Mouse (Mus musculus) hindbrain, embryonic 14.5 days (tissue): Measurements from ENCODE around the gene Snx3. TPM values are rescaled to one million over a fixed set of nuclear protein-coding genes. Genes with fewer than 3 reads are reported as not detected.

Experiments
- ATAC-seq: fragments of 200-750 bp; cut with Nextera tagmentation; 2 replicates; pipeline ENCODE4 v1.8.0; 2017; ENCODE audit warnings: moderate number of reproducible peaks, mild to moderate bottlenecking, moderate TSS enrichment, moderate library complexity; ENCODE audit not compliant: low FRiP score
- DNase-seq: peaks from one replicate; pipeline ENCODE4 v3.0.0-alpha.2; 2015; ENCODE audit warnings: low spot score
- H3K27ac ChIP-seq: fragments of 300-500 bp; sonication (generic); 2 replicates; pipeline ENCODE4 v1.5.1; 2014; ENCODE audit warnings: mild to moderate bottlenecking, moderate library complexity
- H3K27me3 ChIP-seq: fragments of 300-500 bp; sonication (generic); 2 replicates; pipeline ENCODE4 v1.6.1; 2014; ENCODE audit warnings: mild to moderate bottlenecking, low read length, mixed read lengths; ENCODE audit not compliant: control insufficient read depth, insufficient read depth
- H3K36me3 ChIP-seq: fragments of 300-500 bp; sonication (generic); replicated peaks from 2 replicates; pipeline ENCODE4 v1.6.1; 2014; ENCODE audit not compliant: control insufficient read depth, insufficient read depth
- H3K4me1 ChIP-seq: fragments of 300-500 bp; sonication (generic); replicated peaks from 2 replicates; pipeline ENCODE4 v1.6.1; 2014; ENCODE audit warnings: antibody characterized with exemption, low read length, mixed read lengths; ENCODE audit not compliant: control insufficient read depth, insufficient read depth
- H3K4me2 ChIP-seq: fragments of 300-500 bp; sonication (generic); replicated peaks from 2 replicates; pipeline ENCODE4 v1.6.1; 2014; ENCODE audit warnings: mild to moderate bottlenecking, moderate library complexity
- H3K4me3 ChIP-seq: fragments of 300-500 bp; sonication (generic); replicated peaks from 2 replicates; pipeline ENCODE4 v1.5.1; 2014; ENCODE audit warnings: mild to moderate bottlenecking, low read length
- H3K9ac ChIP-seq: fragments of 300-500 bp; sonication (generic); 2 replicates; pipeline ENCODE4 v1.6.1; 2014
- H3K9me3 ChIP-seq: fragments of 300-500 bp; sonication (generic); 2 replicates; pipeline ENCODE4 v1.6.1; 2016; ENCODE audit warnings: low read length; ENCODE audit not compliant: control insufficient read depth
- WGBS: fragments of 180-500 bp; shearing (Covaris S2); extraction: QIAGEN DNeasy Blood & Tissue Kit; methylation state at CpG from one replicate; pipeline ENCODE4 v1.1.7; 2014; 5-methylcytosine and 5-hydroxymethylcytosine counted together
- polyA plus RNA-seq: library from polyadenylated mRNA; unstranded; fragments of >200 nt; fragmentation: Nextera tagmentation; extraction: Ambion mirVana; gene quantifications from 2 replicates; pipeline ENCODE4 v1.2.1, GENCODE M21; 2014

Gene Snx3
- polyA plus RNA-seq, 1 experiment from 2014 or later: 296 TPM

GRCm38 (mm10) chr10:42523556-42524162 is 21.8 kb downstream of the Snx3 start:
- H3K4me2 ChIP-seq: no peak overlapping the region
- no peaks in the 10 kb centered on the region for H3K4me1 ChIP-seq
- no peak overlapping the region for H3K27ac ChIP-seq
- no peak overlapping the region for H3K9ac ChIP-seq
- no peaks in the 10 kb centered on the region for H3K27me3 ChIP-seq
- ATAC-seq (no peak), DNase-seq (no peak)
- 76% methylated on average over 11 of the region's 11 CpGs for WGBS
- H3K9me3 ChIP-seq: no peaks in the 10 kb centered on the region
- no peak overlapping the region for H3K4me3 ChIP-seq
- peaks cover 26% of the 10 kb centered on the region for H3K36me3 ChIP-seq

- H3K27ac ChIP-seq: no peak overlapping the region
- no peaks in the 10 kb centered on the region for H3K4me1 ChIP-seq
- H3K9me3 ChIP-seq: no peaks in the 10 kb centered on the region
- H3K27me3 ChIP-seq: no peaks in the 10 kb centered on the region
- DNase-seq (no peak), ATAC-seq (no peak)
- H3K4me3 ChIP-seq: no peak overlapping the region
- WGBS: over 99% methylated on average over 3 of the region's 3 CpGs
- H3K36me3 ChIP-seq: peaks cover 38% of the 10 kb centered on the region
- no peak overlapping the region for H3K4me2 ChIP-seq
- H3K9ac ChIP-seq: no peak overlapping the region
These were observed 23.9 kb downstream of the Snx3 start for GRCm38 (mm10) chr10:42525682-42526081.

DNA sequence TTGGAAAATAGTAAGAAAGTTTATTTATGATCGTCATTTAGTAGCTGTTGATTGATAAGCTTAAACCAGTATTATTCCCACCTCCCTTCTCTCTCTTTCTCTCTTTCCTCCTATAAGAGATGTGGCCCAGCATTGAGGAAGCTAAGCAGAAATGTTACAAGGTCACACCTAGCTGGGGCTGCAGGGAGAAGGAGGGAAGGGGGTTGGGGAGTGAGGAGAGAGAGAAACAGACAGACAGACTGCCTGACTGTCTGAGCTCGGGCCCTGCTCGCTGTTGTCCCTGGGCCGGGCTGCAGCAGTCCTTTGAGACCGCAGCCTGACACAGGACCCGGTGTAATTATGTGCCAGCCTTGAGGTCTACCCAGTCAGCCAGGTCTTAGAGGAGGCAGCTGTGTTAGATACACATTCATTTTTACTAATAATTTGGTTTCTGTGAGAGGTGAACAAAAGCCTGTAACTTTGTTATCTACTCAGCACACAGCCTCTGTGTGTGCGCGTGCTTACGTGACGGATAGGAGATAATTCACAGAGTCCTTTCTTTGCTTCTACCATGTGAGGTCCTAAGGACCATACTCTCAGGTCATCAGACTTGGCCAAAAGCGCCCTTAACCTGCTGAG is 32.1 kb downstream of the Snx3 start:
- no peak overlapping the region for H3K27ac ChIP-seq
- no peak overlapping the region for H3K9ac ChIP-seq
- no peaks in the 10 kb centered on the region for H3K9me3 ChIP-seq
- peaks cover 47% of the 10 kb centered on the region for H3K36me3 ChIP-seq
- no peaks in the 10 kb centered on the region for H3K27me3 ChIP-seq
- WGBS: 83% methylated on average over 11 of the region's 11 CpGs
- no peaks in the 10 kb centered on the region for H3K4me1 ChIP-seq
- DNase-seq: no peak
- no peak for ATAC-seq
- no peak overlapping the region for H3K4me2 ChIP-seq
- no peak overlapping the region for H3K4me3 ChIP-seq

GRCm38 (mm10) chr10:42537571-42538316 is 35.9 kb downstream of the Snx3 start:
- Histone ChIP-seq H3K27me3 (no peaks in the 10 kb centered on the region), H3K4me3 (no peak overlapping the region), H3K27ac (no peak overlapping the region), H3K36me3 (peaks cover 29% of the 10 kb centered on the region), H3K4me1 (no peaks in the 10 kb centered on the region), H3K9ac (no peak overlapping the region), H3K9me3 (no peaks in the 10 kb centered on the region), H3K4me2 (no peak overlapping the region)
- DNase-seq (no peak), ATAC-seq (no peak)
- 92% methylated on average over 9 of the region's 9 CpGs for WGBS

GRCm38 (mm10) chr10:42545707-42546503 is 44.1 kb downstream of the Snx3 start:
- H3K4me1 ChIP-seq: no peaks in the 10 kb centered on the region
- no peak overlapping the region for H3K4me3 ChIP-seq
- DNase-seq (no peak), ATAC-seq (no peak)
- no peaks in the 10 kb centered on the region for H3K27me3 ChIP-seq
- no peak overlapping the region for H3K9ac ChIP-seq
- WGBS: 88% methylated on average over 6 of the region's 6 CpGs
- no peaks in the 10 kb centered on the region for H3K36me3 ChIP-seq
- H3K9me3 ChIP-seq: no peaks in the 10 kb centered on the region
- H3K4me2 ChIP-seq: no peak overlapping the region
- H3K27ac ChIP-seq: no peak overlapping the region

DNA sequence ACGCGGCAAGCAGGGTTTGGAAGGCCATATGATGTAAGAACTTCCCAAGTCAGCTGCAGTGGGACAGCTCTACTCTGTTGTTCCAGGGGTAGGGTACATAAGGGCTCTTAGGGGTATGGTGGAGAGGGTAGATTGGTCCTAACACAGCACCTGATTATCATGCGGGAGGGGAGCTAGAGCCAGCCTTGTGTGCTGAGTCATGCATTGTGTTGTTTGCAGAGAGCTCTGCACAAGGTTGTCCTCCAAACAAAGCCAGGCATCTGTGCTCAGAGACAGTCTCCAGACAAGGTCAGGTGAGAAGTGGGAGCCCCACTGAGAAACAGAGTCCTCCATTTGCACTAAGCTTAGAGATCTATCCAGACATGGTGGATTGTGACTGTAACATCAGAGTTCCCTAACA is 44.7 kb downstream of the Snx3 start:
- 94% methylated on average over 3 of the region's 3 CpGs for WGBS
- H3K4me2 ChIP-seq: no peak overlapping the region
- no peaks in the 10 kb centered on the region for H3K27me3 ChIP-seq
- no peak overlapping the region for H3K9ac ChIP-seq
- H3K4me3 ChIP-seq: no peak overlapping the region
- no peaks in the 10 kb centered on the region for H3K9me3 ChIP-seq
- H3K36me3 ChIP-seq: no peaks in the 10 kb centered on the region
- no peak overlapping the region for H3K27ac ChIP-seq
- ATAC-seq (no peak), DNase-seq (no peak)
- no peaks in the 10 kb centered on the region for H3K4me1 ChIP-seq

- no peaks in the 10 kb centered on the region for H3K9me3 ChIP-seq
These were observed 57.9 kb downstream of the Snx3 start for GRCm38 (mm10) chr10:42559581-42560200.

GRCm38 (mm10) chr10:42562272-42562671 is 60.4 kb downstream of the Snx3 start:
- Histone ChIP-seq H3K4me2 (no peak overlapping the region), H3K4me1 (no peaks in the 10 kb centered on the region), H3K36me3 (no peaks in the 10 kb centered on the region), H3K27me3 (peaks cover 56% of the 10 kb centered on the region), H3K9me3 (no peaks in the 10 kb centered on the region), H3K9ac (no peak overlapping the region), H3K4me3 (no peak overlapping the region), H3K27ac (no peak overlapping the region)
- ATAC-seq (no peak), DNase-seq (no peak)
- WGBS: under 1% methylated on average over 12 of the region's 12 CpGs

More at GRCm38 (mm10) chr10:42559581-42560200, 57.9 kb downstream of the Snx3 start:
- H3K9ac ChIP-seq: no peak overlapping the region
- no peaks in the 10 kb centered on the region for H3K4me1 ChIP-seq
- DNase-seq (no peak), ATAC-seq (no peak)
- no peak overlapping the region for H3K27ac ChIP-seq
- no peak overlapping the region for H3K4me2 ChIP-seq
- H3K27me3 ChIP-seq: peaks cover 30% of the 10 kb centered on the region
- WGBS: 78% methylated on average over 5 of the region's 5 CpGs
- no peak overlapping the region for H3K4me3 ChIP-seq
- no peaks in the 10 kb centered on the region for H3K36me3 ChIP-seq
